Mouse (Mus musculus): ENCODE measurements around the gene Gtf2i.

Gene Gtf2i

GRCm38 (mm10) chr5:134277109-134277508 lies 37.5 kb downstream of the Gtf2i start:
- no peak for DNase-seq (ENCODE audit: low spot score in 2 of 2)

- no peak for DNase-seq (ENCODE audit: low spot score in 2 of 2)
Measured at GRCm38 (mm10) chr5:134275556-134275955, 39.0 kb downstream of the Gtf2i start.

- DNase-seq (ENCODE audit: low spot score in 2 of 2): peak; percentile 23 to 38
Measured at GRCm38 (mm10) chr5:134275021-134275420, 39.5 kb downstream of the Gtf2i start.

GRCm38 (mm10) chr5:134273761-134274160 lies 40.8 kb downstream of the Gtf2i start:
- no peak for DNase-seq (ENCODE audit: low spot score in 2 of 2)

GRCm38 (mm10) chr5:134272761-134273160 lies 41.8 kb downstream of the Gtf2i start:
- DNase-seq (ENCODE audit: low spot score in 2 of 2): no peak

- no peak for DNase-seq (ENCODE audit: low spot score in 2 of 2)
Measured at GRCm38 (mm10) chr5:134271421-134271820, 43.1 kb downstream of the Gtf2i start.

- no peak for DNase-seq (ENCODE audit: low spot score in 2 of 2)
Measured at GRCm38 (mm10) chr5:134270566-134270965, 44.0 kb downstream of the Gtf2i start.

- no peak for DNase-seq (ENCODE audit: low spot score in 2 of 2)
Measured at GRCm38 (mm10) chr5:134269751-134270150, 44.8 kb downstream of the Gtf2i start.

GRCm38 (mm10) chr5:134268751-134269150 lies 45.8 kb downstream of the Gtf2i start:
- DNase-seq (ENCODE audit: low spot score in 2 of 2): no peak

- no peak for DNase-seq (ENCODE audit: low spot score in 2 of 2)
Measured at GRCm38 (mm10) chr5:134266404-134266803, 48.2 kb downstream of the Gtf2i start.

- DNase-seq (ENCODE audit: low spot score in 2 of 2): no peak
Measured at GRCm38 (mm10) chr5:134265890-134266289, 48.7 kb downstream of the Gtf2i start.

GRCm38 (mm10) chr5:134260001-134260636 lies 54.4 kb downstream of the Gtf2i start:
- no peak for DNase-seq (ENCODE audit: low spot score in 2 of 2)

GRCm38 (mm10) chr5:134258934-134259333 lies 55.6 kb downstream of the Gtf2i start:
- no peak for DNase-seq (ENCODE audit: low spot score in 2 of 2)

GRCm38 (mm10) chr5:134258395-134258794 lies 56.2 kb downstream of the Gtf2i start:
- DNase-seq (ENCODE audit: low spot score in 2 of 2): no peak

GRCm38 (mm10) chr5:134257349-134258031 lies 57.1 kb downstream of the Gtf2i start:
- DNase-seq (ENCODE audit: low spot score in 2 of 2): no peak

- no peak for DNase-seq (ENCODE audit: low spot score in 2 of 2)
Measured at GRCm38 (mm10) chr5:134255294-134255693, 59.3 kb downstream of the Gtf2i start.

GRCm38 (mm10) chr5:134253806-134254205 lies 60.8 kb downstream of the Gtf2i start:
- no peak for DNase-seq (ENCODE audit: low spot score in 2 of 2)

GRCm38 (mm10) chr5:134251083-134251482 lies 63.5 kb downstream of the Gtf2i start:
- no peak for DNase-seq (ENCODE audit: low spot score in 2 of 2)

GRCm38 (mm10) chr5:134250601-134251000 lies 64.0 kb downstream of the Gtf2i start:
- DNase-seq (ENCODE audit: low spot score in 2 of 2): no peak

GRCm38 (mm10) chr5:134249245-134249649 lies 65.3 kb downstream of the Gtf2i start:
- no peak for DNase-seq (ENCODE audit: low spot score in 2 of 2)

- no peak for DNase-seq (ENCODE audit: low spot score in 2 of 2)
Measured at GRCm38 (mm10) chr5:134248608-134249244, 65.8 kb downstream of the Gtf2i start.

GRCm38 (mm10) chr5:134246146-134246545 lies 68.4 kb downstream of the Gtf2i start:
- no peak for DNase-seq (ENCODE audit: low spot score in 2 of 2)

GRCm38 (mm10) chr5:134244890-134245289 lies 69.7 kb downstream of the Gtf2i start:
- DNase-seq (ENCODE audit: low spot score in 2 of 2): no peak
